Mouse (Mus musculus): ENCODE data around the gene Dmwd. TPM values are rescaled to one million over a fixed set of nuclear protein-coding genes. Genes with fewer than 3 reads are reported as not detected.
A peak's percentile ranks its signal among the peaks of the same experiment; 100 is the strongest.

The Dmwd gene
- polyA plus RNA-seq, 1 experiment from 2014 or later = 28.7 TPM

DNA sequence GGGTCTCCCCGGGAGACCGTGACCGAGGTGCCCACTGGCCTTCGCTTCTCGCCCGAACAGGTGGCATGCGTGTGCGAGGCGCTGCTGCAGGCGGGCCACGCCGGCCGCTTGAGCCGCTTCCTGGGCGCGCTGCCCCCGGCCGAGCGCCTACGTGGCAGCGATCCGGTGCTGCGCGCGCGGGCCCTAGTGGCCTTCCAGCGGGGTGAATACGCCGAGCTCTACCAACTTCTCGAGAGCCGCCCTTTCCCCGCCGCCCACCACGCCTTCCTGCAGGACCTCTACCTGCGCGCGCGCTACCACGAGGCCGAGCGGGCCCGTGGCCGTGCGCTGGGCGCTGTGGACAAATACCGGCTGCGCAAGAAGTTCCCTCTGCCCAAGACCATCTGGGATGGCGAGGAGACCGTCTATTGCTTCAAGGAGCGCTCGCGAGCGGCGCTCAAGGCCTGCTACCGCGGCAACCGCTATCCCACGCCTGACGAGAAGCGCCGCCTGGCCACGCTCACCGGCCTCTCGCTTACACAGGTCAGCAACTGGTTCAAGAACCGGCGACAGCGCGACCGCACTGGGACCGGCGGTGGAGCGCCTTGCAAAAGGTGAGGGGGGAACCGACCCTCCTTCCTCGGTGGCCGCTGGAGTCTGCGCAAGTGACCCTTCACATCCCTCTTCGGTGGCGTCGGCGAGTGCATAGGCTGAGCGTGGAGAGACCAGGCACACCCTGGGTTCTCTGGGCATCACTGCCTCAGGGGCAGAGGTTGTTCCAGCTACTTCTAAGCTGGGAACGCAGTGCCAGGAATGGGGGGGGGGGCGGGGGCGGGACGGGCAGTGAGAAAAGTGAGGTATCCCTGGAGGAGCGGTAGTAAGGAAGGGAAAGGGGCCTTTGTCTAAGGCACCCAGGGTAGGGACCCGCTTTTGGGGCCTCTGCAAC is 19.1 kb downstream of the Dmwd start:
- Histone ChIP-seq H3K27ac (ENCODE audit: low read length) (peak overlapping the region; percentile 60), H3K4me3 (ENCODE audit: low read depth, low read length) (peak overlapping the region; percentile 52), H3K36me3 (ENCODE audit: control insufficient read depth, insufficient read depth, low read length) (peaks cover 11% of the 10 kb centered on the region; the same call in 1 of the 2 replicates), H3K4me2 (ENCODE audit: low read length) (peak overlapping the region; percentile 98), H3K9ac (ENCODE audit: low read depth, low read length) (peak overlapping the region; percentile 63), H3K27me3 (ENCODE audit: control insufficient read depth, insufficient read depth, low read depth, low read length) (peaks cover 24% of the 10 kb centered on the region), H3K4me1 (ENCODE audit: control insufficient read depth, insufficient read depth, low read length) (peaks cover 28% of the 10 kb centered on the region), H3K9me3 (replicated peaks; ENCODE audit: control insufficient read depth, low read length, poor library complexity, severe bottlenecking) (no peaks in the 10 kb centered on the region)
- WGBS = under 1% methylated on average over 80 of the region's 87 CpGs
- ATAC-seq = no peak

DNA sequence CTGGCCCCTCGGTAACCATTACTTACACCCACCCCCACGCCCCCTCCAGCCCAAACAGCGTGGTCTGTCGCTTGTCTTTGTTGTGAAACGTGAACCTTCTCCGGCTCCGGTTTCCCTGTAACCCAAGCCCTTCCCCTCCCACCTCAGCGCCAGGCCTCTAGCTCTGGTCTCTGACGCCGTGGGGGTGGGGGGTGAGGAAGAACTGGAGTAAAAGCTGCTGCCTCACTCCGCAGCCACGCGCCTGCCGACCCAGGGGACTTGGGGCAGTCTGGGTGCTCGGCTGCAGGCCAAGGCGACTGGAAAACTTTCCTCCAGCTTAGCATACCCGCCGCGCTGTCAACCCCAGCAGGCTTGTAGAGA is 19.7 kb downstream of the Dmwd start:
- Histone ChIP-seq H3K27me3 (ENCODE audit: control insufficient read depth, insufficient read depth, low read depth, low read length) (peaks cover 22% of the 10 kb centered on the region), H3K4me2 (ENCODE audit: low read length) (peak overlapping the region; percentile 98), H3K27ac (ENCODE audit: low read length) (no peak overlapping the region), H3K9me3 (replicated peaks; ENCODE audit: control insufficient read depth, low read length, poor library complexity, severe bottlenecking) (no peaks in the 10 kb centered on the region), H3K4me3 (ENCODE audit: low read depth, low read length) (peak overlapping the region; percentile 52), H3K36me3 (ENCODE audit: control insufficient read depth, insufficient read depth, low read length) (peaks cover 9% of the 10 kb centered on the region; the same call in 1 of the 2 replicates), H3K4me1 (ENCODE audit: control insufficient read depth, insufficient read depth, low read length) (peaks cover 28% of the 10 kb centered on the region), H3K9ac (ENCODE audit: low read depth, low read length) (peak overlapping the region; percentile 63; the same call in 1 of the 2 replicates)
- WGBS = 0% methylated on average over 19 of the region's 19 CpGs
- no peak for ATAC-seq

DNA sequence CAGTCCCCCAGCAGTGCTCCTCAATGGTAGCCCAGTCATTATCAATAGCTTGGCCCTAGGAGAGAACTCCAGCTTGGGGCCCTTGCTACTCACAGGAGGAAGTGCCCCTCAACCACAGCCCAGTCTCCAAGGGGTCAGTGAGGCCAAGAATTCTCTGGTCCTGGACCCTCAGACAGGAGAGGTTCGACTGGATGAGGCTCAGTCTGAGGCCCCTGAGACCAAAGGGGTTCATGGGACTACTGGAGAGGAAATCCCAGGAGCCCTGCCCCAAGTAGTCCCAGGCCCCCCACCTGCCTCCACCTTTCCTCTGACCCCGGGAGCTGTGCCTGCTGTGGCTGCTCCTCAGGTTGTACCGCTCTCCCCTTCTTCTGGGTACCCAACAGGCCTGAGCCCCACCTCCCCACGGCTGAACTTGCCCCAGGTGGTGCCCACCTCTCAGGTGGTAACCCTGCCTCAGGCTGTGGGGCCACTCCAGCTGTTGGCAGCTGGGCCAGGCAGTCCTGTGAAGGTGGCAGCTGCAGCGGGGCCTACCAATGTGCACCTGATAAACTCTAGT is 20.5 kb downstream of the Dmwd start:
- H3K4me1 ChIP-seq (ENCODE audit: control insufficient read depth, insufficient read depth, low read length) = peaks cover 28% of the 10 kb centered on the region
- H3K27ac ChIP-seq (ENCODE audit: low read length) = no peak overlapping the region
- 62% methylated on average over 5 of the region's 5 CpGs for WGBS

DNA sequence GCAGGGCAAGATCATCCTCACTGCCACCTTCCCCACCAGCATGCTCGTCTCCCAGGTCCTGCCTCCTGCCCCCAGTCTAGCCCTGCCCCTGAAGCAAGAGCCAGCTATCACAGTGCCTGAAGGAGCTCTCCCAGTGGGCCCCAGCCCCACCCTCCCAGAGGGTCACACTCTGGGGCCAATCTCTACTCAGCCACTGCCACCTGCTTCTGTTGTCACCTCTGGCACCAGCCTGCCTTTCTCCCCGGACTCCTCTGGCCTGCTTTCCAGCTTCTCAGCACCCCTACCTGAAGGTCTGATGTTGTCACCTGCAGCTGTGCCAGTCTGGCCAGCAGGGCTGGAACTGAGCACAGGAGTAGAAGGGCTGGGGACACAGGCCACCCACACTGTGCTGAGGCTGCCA is 21.2 kb downstream of the Dmwd start:
- peaks cover 28% of the 10 kb centered on the region for H3K4me1 ChIP-seq (ENCODE audit: control insufficient read depth, insufficient read depth, low read length)
- peaks cover 14% of the 10 kb centered on the region for H3K27me3 ChIP-seq (ENCODE audit: control insufficient read depth, insufficient read depth, low read depth, low read length)
- no peaks in the 10 kb centered on the region for H3K9me3 ChIP-seq (replicated peaks; ENCODE audit: control insufficient read depth, low read length, poor library complexity, severe bottlenecking)
- 75% methylated on average over 2 of the region's 2 CpGs for WGBS
- no peak overlapping the region for H3K4me3 ChIP-seq (ENCODE audit: low read depth, low read length)
- no peak for ATAC-seq
- no peak overlapping the region for H3K4me2 ChIP-seq (ENCODE audit: low read length)
- H3K36me3 ChIP-seq (ENCODE audit: control insufficient read depth, insufficient read depth, low read length) = no peaks in the 10 kb centered on the region
- no peak overlapping the region for H3K27ac ChIP-seq (ENCODE audit: low read length)
- no peak overlapping the region for H3K9ac ChIP-seq (ENCODE audit: low read depth, low read length)

More for the DNA sequence above, 20.5 kb downstream of the Dmwd start:
- Histone ChIP-seq H3K9me3 (replicated peaks; ENCODE audit: control insufficient read depth, low read length, poor library complexity, severe bottlenecking) (no peaks in the 10 kb centered on the region), H3K4me2 (ENCODE audit: low read length) (peak overlapping the region; percentile 98), H3K27me3 (ENCODE audit: control insufficient read depth, insufficient read depth, low read depth, low read length) (peaks cover 17% of the 10 kb centered on the region), H3K36me3 (ENCODE audit: control insufficient read depth, insufficient read depth, low read length) (peaks cover 6% of the 10 kb centered on the region; the same call in 1 of the 2 replicates), H3K4me3 (ENCODE audit: low read depth, low read length) (no peak overlapping the region), H3K9ac (ENCODE audit: low read depth, low read length) (no peak overlapping the region)
- ATAC-seq = no peak

DNA sequence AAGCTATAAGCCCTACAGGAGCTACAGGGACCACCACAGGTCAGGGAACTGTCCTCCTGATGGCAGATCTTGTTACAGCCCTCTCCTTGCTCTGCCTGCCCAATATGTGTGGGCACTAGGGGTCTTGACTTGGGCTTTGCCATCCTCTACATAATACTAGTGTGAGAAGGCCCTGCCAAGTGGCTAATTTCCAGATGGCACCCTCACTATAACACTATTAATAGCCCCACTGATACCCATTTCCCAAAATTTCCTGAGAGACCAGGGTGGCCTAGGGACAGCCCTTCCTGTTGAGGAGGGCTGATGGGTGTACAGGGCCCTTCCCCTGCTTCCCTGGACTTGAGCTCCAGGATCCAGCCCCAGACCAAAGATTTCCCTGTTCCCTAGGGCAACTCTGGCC is 21.8 kb downstream of the Dmwd start:
- Histone ChIP-seq H3K9ac (ENCODE audit: low read depth, low read length) (no peak overlapping the region), H3K4me3 (ENCODE audit: low read depth, low read length) (no peak overlapping the region), H3K9me3 (replicated peaks; ENCODE audit: control insufficient read depth, low read length, poor library complexity, severe bottlenecking) (no peaks in the 10 kb centered on the region), H3K27me3 (ENCODE audit: control insufficient read depth, insufficient read depth, low read depth, low read length) (peaks cover 14% of the 10 kb centered on the region), H3K36me3 (ENCODE audit: control insufficient read depth, insufficient read depth, low read length) (no peaks in the 10 kb centered on the region), H3K4me2 (ENCODE audit: low read length) (no peak overlapping the region), H3K27ac (ENCODE audit: low read length) (no peak overlapping the region), H3K4me1 (ENCODE audit: control insufficient read depth, insufficient read depth, low read length) (peaks cover 28% of the 10 kb centered on the region)
- ATAC-seq = no peak

DNA sequence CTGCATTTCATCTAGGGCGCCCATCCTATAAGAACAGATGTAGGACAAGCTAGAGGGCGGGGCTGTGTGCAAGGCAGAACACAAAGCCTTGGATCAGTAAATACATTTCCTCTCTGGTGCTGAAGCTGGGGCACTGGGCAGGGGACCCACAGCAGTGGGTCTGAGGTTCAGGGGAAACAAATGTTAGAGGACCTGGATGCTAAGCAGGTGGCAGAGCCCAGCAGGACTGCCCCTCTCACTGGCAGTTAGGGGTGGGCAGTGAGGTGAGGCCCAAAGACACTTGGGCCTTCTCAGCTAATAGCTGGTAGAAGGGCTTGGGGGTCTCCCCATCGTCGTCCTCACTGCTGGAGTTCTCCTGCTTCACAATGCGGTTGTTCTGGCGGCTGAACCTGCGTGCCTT is 22.8 kb downstream of the Dmwd start:
- no peak for ATAC-seq
- Histone ChIP-seq H3K9me3 (replicated peaks; ENCODE audit: control insufficient read depth, low read length, poor library complexity, severe bottlenecking) (no peaks in the 10 kb centered on the region), H3K4me1 (ENCODE audit: control insufficient read depth, insufficient read depth, low read length) (peaks cover 20% of the 10 kb centered on the region), H3K27ac (ENCODE audit: low read length) (no peak overlapping the region), H3K36me3 (ENCODE audit: control insufficient read depth, insufficient read depth, low read length) (no peaks in the 10 kb centered on the region), H3K27me3 (ENCODE audit: control insufficient read depth, insufficient read depth, low read depth, low read length) (peaks cover 14% of the 10 kb centered on the region), H3K9ac (ENCODE audit: low read depth, low read length) (no peak overlapping the region), H3K4me2 (ENCODE audit: low read length) (no peak overlapping the region), H3K4me3 (ENCODE audit: low read depth, low read length) (no peak overlapping the region)
- 61% methylated on average over 7 of the region's 7 CpGs for WGBS

DNA sequence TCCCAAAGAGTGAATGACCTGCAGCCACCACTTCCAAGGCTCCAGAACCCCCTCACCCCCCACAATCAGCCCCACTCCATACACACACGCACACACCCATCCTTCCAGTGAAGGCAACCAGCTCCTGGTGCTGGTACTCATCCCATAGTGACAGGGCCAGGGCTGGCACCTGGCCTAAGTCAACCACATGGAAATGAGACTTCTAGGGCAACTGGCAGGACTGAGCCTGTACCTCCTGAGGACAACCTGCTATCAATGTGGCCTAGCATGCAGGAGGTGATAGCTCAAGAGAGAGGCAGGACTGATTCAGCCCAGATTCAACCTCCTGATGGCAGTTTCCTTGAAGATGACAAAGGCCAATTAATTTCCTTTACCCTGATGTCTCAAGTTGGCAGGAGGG is 24.3 kb downstream of the Dmwd start:
- Histone ChIP-seq H3K36me3 (ENCODE audit: control insufficient read depth, insufficient read depth, low read length) (no peaks in the 10 kb centered on the region), H3K9me3 (replicated peaks; ENCODE audit: control insufficient read depth, low read length, poor library complexity, severe bottlenecking) (no peaks in the 10 kb centered on the region), H3K4me2 (ENCODE audit: low read length) (no peak overlapping the region), H3K27ac (ENCODE audit: low read length) (no peak overlapping the region), H3K9ac (ENCODE audit: low read depth, low read length) (no peak overlapping the region), H3K4me1 (ENCODE audit: control insufficient read depth, insufficient read depth, low read length) (peaks cover 7% of the 10 kb centered on the region), H3K27me3 (ENCODE audit: control insufficient read depth, insufficient read depth, low read depth, low read length) (0 out of 2 replicates have a peak, but pooled peaks cover 1% of the 10 kb centered on the region), H3K4me3 (ENCODE audit: low read depth, low read length) (no peak overlapping the region)
- no peak for ATAC-seq
- WGBS = 85% methylated on average over 1 of the region's 1 CpGs

DNA sequence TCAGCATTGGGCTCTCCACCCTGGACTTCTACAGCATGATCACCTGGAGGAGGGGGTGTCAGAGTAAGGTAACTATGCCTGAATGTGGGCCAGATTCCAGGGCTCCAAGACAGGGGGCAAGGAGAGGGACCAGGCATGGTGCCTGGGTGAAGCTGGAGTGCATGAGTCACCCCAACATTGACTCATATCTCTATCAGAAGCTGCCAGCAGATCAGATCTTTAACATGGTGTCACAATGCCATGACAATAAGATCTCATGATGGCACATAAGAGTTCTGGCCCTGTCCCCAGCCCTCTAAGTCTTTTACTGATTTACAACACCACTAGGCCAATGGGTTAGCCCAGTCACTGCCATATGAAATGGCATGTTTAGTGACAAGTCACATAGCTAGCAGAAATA is 27.7 kb downstream of the Dmwd start:
- Histone ChIP-seq H3K36me3 (ENCODE audit: control insufficient read depth, insufficient read depth, low read length) (no peaks in the 10 kb centered on the region), H3K9ac (ENCODE audit: low read depth, low read length) (no peak overlapping the region), H3K4me1 (ENCODE audit: control insufficient read depth, insufficient read depth, low read length) (no peaks in the 10 kb centered on the region), H3K27ac (ENCODE audit: low read length) (no peak overlapping the region), H3K9me3 (replicated peaks; ENCODE audit: control insufficient read depth, low read length, poor library complexity, severe bottlenecking) (no peaks in the 10 kb centered on the region), H3K27me3 (ENCODE audit: control insufficient read depth, insufficient read depth, low read depth, low read length) (no peaks in the 10 kb centered on the region), H3K4me3 (ENCODE audit: low read depth, low read length) (no peak overlapping the region), H3K4me2 (ENCODE audit: low read length) (no peak overlapping the region)
- no peak for ATAC-seq

DNA sequence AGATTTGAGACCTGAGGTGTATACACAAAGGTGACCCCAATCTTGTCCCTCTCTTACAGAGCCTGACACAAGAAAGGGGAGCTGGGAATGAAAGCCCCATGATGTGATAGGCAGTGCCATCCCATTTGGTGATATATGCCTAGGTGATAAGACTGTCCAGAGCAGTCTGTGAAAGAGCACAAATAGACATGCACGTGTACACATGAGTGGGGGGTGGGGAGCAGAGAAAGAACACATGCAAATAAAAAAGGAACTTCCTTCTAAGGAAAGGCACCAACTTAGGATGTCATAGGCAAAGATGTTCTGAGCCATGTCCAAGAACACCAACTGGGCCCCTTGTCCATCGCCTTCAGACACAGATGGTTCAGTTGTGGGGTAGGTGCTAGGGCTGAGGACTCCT is 28.5 kb downstream of the Dmwd start:
- Histone ChIP-seq H3K4me2 (ENCODE audit: low read length) (no peak overlapping the region), H3K9ac (ENCODE audit: low read depth, low read length) (no peak overlapping the region), H3K27me3 (ENCODE audit: control insufficient read depth, insufficient read depth, low read depth, low read length) (no peaks in the 10 kb centered on the region), H3K9me3 (replicated peaks; ENCODE audit: control insufficient read depth, low read length, poor library complexity, severe bottlenecking) (no peaks in the 10 kb centered on the region), H3K36me3 (ENCODE audit: control insufficient read depth, insufficient read depth, low read length) (no peaks in the 10 kb centered on the region), H3K4me1 (ENCODE audit: control insufficient read depth, insufficient read depth, low read length) (no peaks in the 10 kb centered on the region), H3K27ac (ENCODE audit: low read length) (no peak overlapping the region), H3K4me3 (ENCODE audit: low read depth, low read length) (no peak overlapping the region)
- ATAC-seq = no peak
- 74% methylated on average over 2 of the region's 2 CpGs for WGBS
